Mouse (Mus musculus) frontal cortex, postnatal 25 days (tissue): ENCODE data around the gene Cyp2c70.
"Not testable (repeated sequence)": the region's sequence is repeated elsewhere in the genome, so short reads cannot be mapped to it uniquely, and the experiment has no call there.

Experiments used
- DNase-seq, 2 experiments: peaks; one replicate each; pipeline ENCODE4 v3.0.0; 2022; ENCODE audit warnings: low spot score in 2 of 2

Gene Cyp2c70

GRCm38 (mm10) chr19:40187160-40187559 lies at the start of gene Cyp2c70:
Gene Cyp2c70, minus strand, starts transcription at chr19:40187333.
- DNase-seq = no peak

GRCm38 (mm10) chr19:40232560-40232959 lies 45.4 kb upstream of the Cyp2c70 start:
- no peak for DNase-seq

GRCm38 (mm10) chr19:40231825-40232541 lies 44.9 kb upstream of the Cyp2c70 start:
- DNase-seq = no peak

GRCm38 (mm10) chr19:40231074-40231738 lies 44.1 kb upstream of the Cyp2c70 start:
- DNase-seq = no peak

- DNase-seq = no peak
Measured at GRCm38 (mm10) chr19:40226516-40227151, 39.5 kb upstream of the Cyp2c70 start.

GRCm38 (mm10) chr19:40225761-40226110 lies 38.6 kb upstream of the Cyp2c70 start:
- DNase-seq = no peak

- DNase-seq = peak; percentile 68 to 72
Measured at GRCm38 (mm10) chr19:40225102-40225760, 38.1 kb upstream of the Cyp2c70 start.

GRCm38 (mm10) chr19:40222307-40222706 lies 35.2 kb upstream of the Cyp2c70 start:
- DNase-seq = not testable (repeated sequence)

- no peak for DNase-seq
Measured at GRCm38 (mm10) chr19:40220878-40221277, 33.7 kb upstream of the Cyp2c70 start.

- DNase-seq = not testable (repeated sequence)
Measured at GRCm38 (mm10) chr19:40202947-40203346, 15.8 kb upstream of the Cyp2c70 start.

- DNase-seq = no peak
Measured at GRCm38 (mm10) chr19:40190596-40190995, 3.5 kb upstream of the Cyp2c70 start.

- DNase-seq = no peak
Measured at GRCm38 (mm10) chr19:40183600-40183999, 3.5 kb downstream of the Cyp2c70 start.

GRCm38 (mm10) chr19:40178311-40178710 lies 8.8 kb downstream of the Cyp2c70 start:
- DNase-seq = no peak

- not testable (repeated sequence) for DNase-seq
Measured at GRCm38 (mm10) chr19:40168391-40168790, 18.7 kb downstream of the Cyp2c70 start.

- DNase-seq = not testable (repeated sequence)
Measured at GRCm38 (mm10) chr19:40126996-40127395, 60.1 kb downstream of the Cyp2c70 start.

- not testable (repeated sequence) for DNase-seq
Measured at GRCm38 (mm10) chr19:40125165-40125564, 62.0 kb downstream of the Cyp2c70 start.

GRCm38 (mm10) chr19:40119624-40120023 lies 67.5 kb downstream of the Cyp2c70 start:
- DNase-seq = not testable (repeated sequence)
